In the genomic region with DNA sequence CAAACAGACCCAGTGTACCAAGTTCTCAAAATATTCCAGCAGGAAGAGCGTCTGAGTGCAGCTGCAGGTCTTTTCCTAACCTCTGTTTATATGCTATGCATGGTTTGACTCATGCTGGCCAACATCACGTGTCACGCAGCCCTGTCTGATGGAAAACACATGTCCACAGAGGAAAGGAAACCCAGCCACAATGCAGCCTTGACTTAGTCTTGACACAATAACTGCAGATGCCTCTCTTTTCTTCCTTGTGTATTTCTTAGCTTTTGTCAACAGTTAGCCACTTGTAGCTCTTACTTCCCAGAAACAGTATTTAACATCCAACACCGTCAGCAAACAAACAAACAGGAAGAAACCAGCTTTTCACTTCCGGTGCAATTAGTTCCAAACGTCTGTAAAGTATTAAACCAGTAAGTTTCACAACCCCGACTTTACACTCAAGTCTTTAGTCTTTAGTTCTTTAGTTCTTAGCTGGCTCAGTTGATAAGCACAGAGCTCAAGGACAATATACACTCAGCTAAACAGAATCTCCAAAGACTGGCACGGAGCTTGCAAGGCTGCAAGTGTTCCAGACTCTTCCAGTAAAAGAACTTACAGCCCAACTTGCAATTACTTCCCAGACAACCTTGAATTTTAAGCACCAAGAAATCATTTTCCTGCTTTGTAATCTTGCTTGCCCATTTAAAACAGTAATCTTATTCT, we compare ENCODE assay signal across 9 mouse cellular contexts.
DNase-seq lines count a peak whose midpoint lies in the region; ATAC-seq lines count a peak whose summit lies in the region.
"Had no signal": no experiment of that assay in that cellular context is flagged by ENCODE, and none has a peak within 500 bp of the region (broad histone marks: within the 10 kb centered on the region; RNA-seq: fewer than 3 reads in every experiment).

No protein-coding gene starts in this region.

- intact Hi-C loops in heart, postnatal 14 days (cut with DNase I) = no loop called here

- H3K27ac ChIP-seq in forebrain, embryonic 10.5 days = peak overlapping the region; percentile 63; the same call in 1 of the 2 replicates
- no peak overlapping the region for H3K27ac ChIP-seq in forebrain, embryonic 14.5 days (ENCODE audit: low read depth, low read length)
- H3K27ac ChIP-seq in limb, embryonic 15.5 days = peak overlapping the region; percentile 78

- no peak overlapping the region for H3K9ac ChIP-seq in forebrain, embryonic 14.5 days (ENCODE audit: low read length)
- H3K9ac ChIP-seq in limb, embryonic 15.5 days = no peak overlapping the region

- no peak overlapping the region for H3K4me2 ChIP-seq in forebrain, embryonic 14.5 days (ENCODE audit: low read length)
- H3K4me2 ChIP-seq in limb, embryonic 15.5 days = no peak overlapping the region

- no peaks in the 10 kb centered on the region for H3K27me3 ChIP-seq in forebrain, embryonic 10.5 days (ENCODE audit: poor library complexity, severe bottlenecking)
- no peaks in the 10 kb centered on the region for H3K27me3 ChIP-seq in forebrain, embryonic 14.5 days (replicated peaks; ENCODE audit: control insufficient read depth, insufficient read depth, low read length)
- H3K27me3 ChIP-seq in limb, embryonic 15.5 days = no peaks in the 10 kb centered on the region

- DNase-seq in forebrain, embryonic 10.5 days (ENCODE audit: extremely low spot score, low spot score) = no peak
- DNase-seq in forebrain, embryonic 14.5 days (ENCODE audit: low spot score) = no peak
- peak; percentile 79 for DNase-seq in embryo, embryonic 11 days
- DNase-seq in heart, postnatal 14 days = peak; percentile 29 to 39
- DNase-seq in thymus, postnatal 14 days = no peak
- no peak for DNase-seq in spleen, adult 18-20 months
- DNase-seq in right cerebral cortex, postnatal 4 days = no peak
- DNase-seq: cerebellum, adult 2 months had no signal

- no peak overlapping the region for H3K4me3 ChIP-seq in forebrain, embryonic 10.5 days
- H3K4me3 ChIP-seq in forebrain, embryonic 14.5 days (ENCODE audit: low read depth, low read length) = no peak overlapping the region
- H3K4me3 ChIP-seq in limb, embryonic 15.5 days = 0 out of 2 replicates have a peak overlapping the region, but pooled peaks have one; percentile 3

- 0 out of 2 replicates have a peak, but pooled peaks cover 5% of the 10 kb centered on the region for H3K4me1 ChIP-seq in forebrain, embryonic 10.5 days
- H3K4me1 ChIP-seq in forebrain, embryonic 14.5 days (ENCODE audit: control insufficient read depth, insufficient read depth, low read length) = no peaks in the 10 kb centered on the region
- peaks cover 21% of the 10 kb centered on the region for H3K4me1 ChIP-seq in limb, embryonic 15.5 days

- no peaks in the 10 kb centered on the region for H3K9me3 ChIP-seq in forebrain, embryonic 10.5 days
- no peaks in the 10 kb centered on the region for H3K9me3 ChIP-seq in forebrain, embryonic 14.5 days (replicated peaks; ENCODE audit: control insufficient read depth, low read length)
- no peaks in the 10 kb centered on the region for H3K9me3 ChIP-seq in limb, embryonic 15.5 days

- 70% methylated on average over 8 of the region's 8 CpGs for WGBS in forebrain, embryonic 10.5 days
- WGBS in forebrain, embryonic 14.5 days = 78% methylated on average over 8 of the region's 8 CpGs
- WGBS in limb, embryonic 15.5 days = 20% methylated on average over 8 of the region's 8 CpGs

- H3K36me3 ChIP-seq in forebrain, embryonic 10.5 days (replicated peaks) = no peaks in the 10 kb centered on the region
- H3K36me3 ChIP-seq in forebrain, embryonic 14.5 days (ENCODE audit: control insufficient read depth, insufficient read depth, low read length) = no peaks in the 10 kb centered on the region
- H3K36me3 ChIP-seq in limb, embryonic 15.5 days = no peaks in the 10 kb centered on the region

- no peak for ATAC-seq in forebrain, embryonic 14.5 days
- peak; percentile 77 for ATAC-seq in limb, embryonic 15.5 days (ENCODE audit: insufficient number of reproducible peaks, low FRiP score, low TSS enrichment, low read depth)

Comparison
In these comparisons a context has a peak if more than half of its experiments do, and no peak if none do; other contexts are left out.
1. DNase-seq: peak in embryo, embryonic 11 days (single experiment) and heart, postnatal 14 days (2 of 2); none in forebrain, embryonic 10.5 days (single experiment), forebrain, embryonic 14.5 days (single experiment), thymus, postnatal 14 days (single experiment), spleen, adult 18-20 months (0 of 2) and right cerebral cortex, postnatal 4 days (single experiment).